Mouse (Mus musculus) spleen, adult 2 months (tissue): ENCODE results near the gene Ccdc57.

Experiments
- CTCF ChIP-seq: fragments of 200-500 bp; IDR thresholded peaks from 2 replicates; pipeline ENCODE4 v1.5.1; 2011; ENCODE audit warnings: mild to moderate bottlenecking, inconsistent platforms; ENCODE audit not compliant: insufficient read depth, insufficient read length, insufficient replicate concordance; ENCODE audit errors: extremely low read depth
- POLR2A ChIP-seq: fragments of 200-500 bp; IDR thresholded peaks from 2 replicates; pipeline ENCODE4 v1.6.1; 2011; ENCODE audit warnings: low read depth, low read length, inconsistent platforms

GRCm38 (mm10) chr11:120950281-120951202 is 17.9 kb upstream of the Ccdc57 start:
- no peak for TF ChIP-seq POLR2A
- TF ChIP-seq CTCF: no peak
